Comparison of ENCODE assay signal across 32 mouse cellular contexts in genomic region chr10:117782056-117782455, GRCm38 (mm10).
"Had no signal": no experiment of that assay in that cellular context is flagged by ENCODE, and none has a peak within 500 bp of the region (broad histone marks: within the 10 kb centered on the region; RNA-seq: fewer than 3 reads in every experiment).

No protein-coding gene starts in this region.

- H3K4me2 ChIP-seq: limb, embryonic 12.5 days; limb, embryonic 13.5 days; limb, embryonic 15.5 days; liver, embryonic 11.5 days; liver, embryonic 12.5 days; liver, embryonic 13.5 days; liver, embryonic 15.5 days; lung, embryonic 14.5 days; lung, embryonic 15.5 days; midbrain, embryonic 11.5 days; midbrain, embryonic 12.5 days; midbrain, embryonic 13.5 days; midbrain, embryonic 15.5 days; neural tube, embryonic 12.5 days had no signal

- ATAC-seq: liver, embryonic 12.5 days; liver, postnatal 0 days; lung, postnatal 0 days; midbrain, embryonic 13.5 days; midbrain, embryonic 15.5 days; midbrain, embryonic 16.5 days had no signal

- H3K4me1 ChIP-seq: limb, embryonic 10.5 days; limb, embryonic 12.5 days; limb, embryonic 13.5 days; limb, embryonic 15.5 days; liver, embryonic 12.5 days; liver, embryonic 13.5 days; liver, embryonic 15.5 days; lung, embryonic 15.5 days; midbrain, embryonic 10.5 days; midbrain, embryonic 12.5 days; midbrain, embryonic 13.5 days; midbrain, embryonic 15.5 days; neural tube, embryonic 12.5 days had no signal

- H3K9ac ChIP-seq: limb, embryonic 12.5 days; limb, embryonic 13.5 days; limb, embryonic 15.5 days; liver, embryonic 12.5 days; liver, embryonic 13.5 days; liver, embryonic 14.5 days; liver, embryonic 15.5 days; liver, postnatal 0 days; lung, embryonic 14.5 days; lung, embryonic 15.5 days; midbrain, embryonic 13.5 days; midbrain, embryonic 15.5 days; neural tube, embryonic 12.5 days had no signal

- H3K9me3 ChIP-seq: limb, embryonic 10.5 days; limb, embryonic 12.5 days; limb, embryonic 13.5 days; limb, embryonic 15.5 days; liver, embryonic 12.5 days; liver, embryonic 13.5 days; liver, embryonic 15.5 days; lung, embryonic 15.5 days; megakaryocyte, embryonic 14.5 days; midbrain, embryonic 10.5 days; midbrain, embryonic 12.5 days; midbrain, embryonic 13.5 days; midbrain, embryonic 15.5 days; neural tube, embryonic 12.5 days had no signal

- H3K27ac ChIP-seq: limb, embryonic 10.5 days; limb, embryonic 12.5 days; limb, embryonic 13.5 days; limb, embryonic 15.5 days; liver, embryonic 12.5 days; liver, embryonic 13.5 days; liver, embryonic 14.5 days; liver, embryonic 15.5 days; lung, embryonic 15.5 days; macrophage; midbrain, embryonic 10.5 days; midbrain, embryonic 12.5 days; midbrain, embryonic 13.5 days; midbrain, embryonic 15.5 days; neural tube, embryonic 12.5 days had no signal

- H3K27me3 ChIP-seq: limb, embryonic 12.5 days; limb, embryonic 13.5 days; limb, embryonic 15.5 days; liver, embryonic 12.5 days; liver, embryonic 13.5 days; liver, embryonic 15.5 days; lung, embryonic 15.5 days; megakaryocyte, embryonic 14.5 days; midbrain, embryonic 12.5 days; midbrain, embryonic 13.5 days; midbrain, embryonic 15.5 days; neural tube, embryonic 12.5 days had no signal

- H3K4me3 ChIP-seq: limb, embryonic 10.5 days; limb, embryonic 12.5 days; limb, embryonic 13.5 days; limb, embryonic 15.5 days; liver, embryonic 12.5 days; liver, embryonic 13.5 days; liver, embryonic 15.5 days; lung, embryonic 15.5 days; megakaryocyte, embryonic 14.5 days; midbrain, embryonic 10.5 days; midbrain, embryonic 12.5 days; midbrain, embryonic 13.5 days; midbrain, embryonic 15.5 days; myocyte; neural tube, embryonic 12.5 days had no signal

- DNase-seq: left cerebral cortex, postnatal 4 days; liver; liver, embryonic 13.5 days; liver, postnatal 0 days; lung, adult 18-20 months; lung, adult 2 months; lung, embryonic 14.5 days; lung, postnatal 10 days; lung, postnatal 14 days; lung, postnatal 36 days; lung, postnatal 4 days; midbrain, embryonic 14.5 days had no signal
